Mouse (Mus musculus): ENCODE results near the gene Uba3.

Gene Uba3

DNA sequence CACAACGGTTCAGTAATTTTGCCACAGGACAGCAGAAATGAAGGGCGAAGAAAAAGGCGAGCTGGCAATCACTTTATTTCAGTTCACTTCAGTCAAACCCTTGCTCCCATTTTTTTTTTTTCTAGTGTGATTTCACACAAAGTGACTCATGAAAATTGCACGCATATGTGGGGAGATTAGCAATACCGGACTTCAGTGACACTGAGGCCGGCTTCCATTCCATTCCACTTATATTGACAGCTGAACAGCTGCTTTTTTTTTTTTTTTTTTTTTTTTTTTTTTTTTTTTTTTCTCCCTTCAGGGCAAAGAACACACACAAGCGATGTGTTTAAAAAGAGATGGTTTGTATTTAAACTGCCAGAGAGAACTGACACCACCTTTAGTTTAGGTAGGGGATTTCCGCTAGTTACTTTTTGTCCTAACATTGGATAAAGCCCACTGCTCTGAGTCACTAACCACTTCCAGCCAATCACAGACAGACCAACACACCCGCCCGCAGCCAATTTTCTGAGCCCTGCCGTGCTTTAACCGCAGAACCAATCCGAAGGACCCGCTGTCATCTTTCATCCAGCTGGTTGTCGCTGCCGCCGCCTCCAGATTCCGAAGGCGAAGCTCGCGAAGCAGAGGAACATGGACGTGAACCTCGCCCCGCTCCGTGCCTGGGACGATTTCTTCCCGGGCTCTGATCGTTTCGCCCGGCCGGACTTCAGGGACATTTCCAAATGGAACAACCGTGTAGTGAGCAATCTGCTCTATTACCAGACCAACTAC, 4.9 kb upstream of the Uba3 start, which contains the start of gene Arl6ip5:
Arl6ip5 (plus strand) TSS at position 499 of the 771 bp plus-strand sequence.
- DNase-seq (ENCODE audit: low read depth, low spot score): peak; percentile 91

- no peak for DNase-seq (ENCODE audit: low read depth, low spot score)
Observed at GRCm38 (mm10) chr6:97209751-97210150, 4.3 kb upstream of the Uba3 start.

GRCm38 (mm10) chr6:97209201-97209600, 3.8 kb upstream of the Uba3 start:
- no peak for DNase-seq (ENCODE audit: low read depth, low spot score)

DNA sequence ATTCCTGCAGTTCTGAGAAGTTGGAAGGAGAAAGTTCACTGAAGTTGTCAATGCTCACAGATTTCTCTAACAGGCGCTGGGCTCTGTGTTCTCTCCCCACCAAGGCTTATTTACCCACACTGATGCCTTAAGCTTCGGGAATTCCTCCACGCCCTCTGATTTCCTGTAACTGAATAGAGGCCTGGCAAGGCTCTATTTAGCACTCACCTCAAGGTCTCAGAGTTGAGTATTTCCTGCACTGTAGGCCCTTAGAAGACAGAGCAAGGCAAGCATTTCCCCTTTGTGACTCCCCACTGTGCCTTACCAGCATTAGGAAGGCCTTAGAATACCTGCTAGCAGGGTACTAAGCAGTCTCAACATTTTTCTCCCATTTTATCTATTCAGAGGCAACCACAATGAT, 3.0 kb upstream of the Uba3 start:
- no peak for DNase-seq (ENCODE audit: low read depth, low spot score)

DNA sequence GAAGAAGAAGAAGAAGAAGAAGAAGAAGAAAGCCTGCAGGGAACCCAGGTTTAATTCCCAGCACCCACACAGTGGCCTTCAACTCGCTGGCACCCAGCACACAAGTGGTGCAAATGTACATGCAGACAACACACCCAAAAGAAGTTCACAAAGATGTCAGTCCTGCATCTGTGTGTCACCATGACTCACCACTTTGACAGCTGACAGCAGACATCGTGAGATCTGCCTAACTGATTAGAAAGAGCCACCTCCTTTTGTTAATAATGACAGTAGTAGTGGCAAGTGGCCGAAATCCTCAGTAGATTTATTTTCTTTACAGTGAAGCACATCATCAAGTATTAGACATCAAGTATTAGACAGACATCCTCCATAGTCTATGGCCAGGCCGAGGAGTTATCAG, 1.6 kb upstream of the Uba3 start:
- no peak for DNase-seq (ENCODE audit: low read depth, low spot score)

GRCm38 (mm10) chr6:97204952-97205351, 495 bp downstream of the Uba3 start:
- DNase-seq (ENCODE audit: low read depth, low spot score): no peak

- DNase-seq (ENCODE audit: low read depth, low spot score): no peak
Observed at GRCm38 (mm10) chr6:97204252-97204869, 1.1 kb downstream of the Uba3 start.

DNA sequence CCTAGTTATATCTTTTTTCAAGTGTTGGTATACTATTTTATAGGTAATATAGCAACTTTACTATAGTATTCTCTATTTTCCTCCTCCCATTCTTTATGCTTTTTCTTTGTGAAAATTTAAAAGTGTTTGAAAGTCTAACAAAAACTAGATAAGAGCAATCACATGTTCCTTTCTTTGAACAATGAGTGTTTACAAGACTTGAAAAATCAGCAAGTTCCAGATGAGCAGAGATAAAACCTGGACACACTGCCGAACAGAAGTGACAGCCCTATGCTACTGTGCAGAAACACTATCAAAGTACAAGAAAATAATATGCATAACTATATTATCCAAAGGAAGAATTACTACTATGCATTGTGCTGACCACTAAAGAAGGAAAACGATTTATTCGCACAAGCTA, 3.0 kb downstream of the Uba3 start:
- DNase-seq (ENCODE audit: low read depth, low spot score): no peak

DNA sequence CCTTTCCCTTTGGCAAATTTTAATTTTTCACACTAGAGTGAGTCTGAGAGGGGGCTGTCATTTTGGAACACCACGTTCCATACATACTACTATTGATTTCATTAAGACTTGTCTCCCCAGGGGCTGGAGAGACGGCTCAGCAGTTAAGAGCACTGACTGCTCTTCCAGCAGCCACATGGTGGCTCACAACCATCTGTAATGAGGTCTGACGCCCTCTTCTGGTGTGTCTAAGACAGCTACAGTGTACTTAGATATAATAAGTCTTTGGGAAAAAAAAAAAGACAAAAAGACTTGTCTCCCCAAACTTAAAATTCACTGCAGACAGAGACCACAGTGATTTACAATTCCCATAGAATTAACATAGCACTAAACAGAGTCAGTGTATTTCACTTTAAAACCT, 5.0 kb downstream of the Uba3 start:
- no peak for DNase-seq (ENCODE audit: low read depth, low spot score)

DNA sequence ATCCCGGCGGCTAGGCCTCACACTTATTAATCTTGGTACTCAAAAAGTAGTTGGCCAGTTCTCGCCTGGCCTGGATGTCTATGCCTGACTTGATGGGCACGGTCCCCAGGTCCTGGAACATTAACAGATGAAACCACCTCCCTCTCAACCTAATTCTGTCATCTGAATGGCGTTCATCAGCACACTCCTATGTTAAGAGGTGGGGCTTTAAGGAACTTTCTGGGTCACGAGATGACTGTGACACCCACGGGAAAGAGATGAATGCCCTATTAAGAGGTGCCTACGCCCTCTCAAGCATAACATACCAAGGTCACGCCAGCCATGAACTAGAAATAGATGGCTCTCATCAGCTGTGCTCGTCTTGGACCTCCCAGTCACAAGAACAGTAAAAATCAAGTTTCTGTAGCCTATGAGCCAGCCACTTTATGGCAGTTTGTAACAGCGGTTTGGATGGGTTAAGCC, 26.0 kb downstream of the Uba3 start:
- DNase-seq (ENCODE audit: low read depth, low spot score): peak; percentile 61

DNA sequence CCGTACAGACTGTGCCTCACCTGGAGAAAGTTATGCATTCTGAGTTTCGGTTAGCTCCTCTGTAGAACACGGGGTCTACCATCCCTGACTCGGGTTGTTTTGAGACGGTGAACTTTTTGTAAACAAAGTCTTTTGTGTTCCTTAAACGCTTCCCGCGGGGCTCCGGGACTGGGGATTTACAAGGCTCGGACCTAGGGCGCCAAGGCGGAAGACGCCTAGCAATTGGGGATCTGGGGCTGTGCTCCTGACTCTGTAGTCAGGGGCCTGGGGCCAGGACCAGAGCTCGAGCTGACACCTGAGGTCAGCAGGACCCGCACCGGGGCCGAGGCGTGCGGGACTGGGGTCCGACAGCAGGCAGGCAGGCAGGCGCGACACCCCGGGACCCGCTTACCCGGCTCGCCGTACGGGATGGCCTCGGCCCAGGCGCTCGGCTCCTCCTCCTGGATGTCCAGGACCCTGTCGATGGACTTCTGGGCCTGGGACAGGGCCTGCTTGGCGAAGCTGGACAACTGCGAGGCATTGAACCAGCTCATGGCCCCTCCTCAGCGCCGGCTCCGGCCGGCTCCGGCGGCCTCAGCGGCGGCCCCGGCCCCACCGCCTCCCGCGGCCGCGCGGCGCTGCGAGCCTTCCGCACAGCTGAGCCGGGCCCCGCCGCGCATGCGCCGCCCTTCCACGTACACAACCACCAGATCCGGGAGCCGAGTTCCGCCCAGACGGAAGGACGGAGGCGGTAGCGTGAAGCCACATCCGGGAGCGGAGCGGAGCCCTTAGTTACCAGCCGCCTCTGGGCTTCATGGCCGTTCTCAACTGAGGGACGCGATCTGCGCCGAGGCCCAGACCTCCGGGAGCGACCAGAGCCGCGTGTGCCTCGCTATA, 26.7 kb downstream of the Uba3 start, which contains the start of gene Tmf1:
Tmf1 (minus strand) TSS at position 632 of the 876 bp plus-strand sequence.
- DNase-seq (ENCODE audit: low read depth, low spot score): peak; percentile 96

GRCm38 (mm10) chr6:97175716-97176115, 29.7 kb downstream of the Uba3 start:
- no peak for DNase-seq (ENCODE audit: low read depth, low spot score)

GRCm38 (mm10) chr6:97150156-97150555, 55.3 kb downstream of the Uba3 start:
- DNase-seq (ENCODE audit: low read depth, low spot score): no peak

GRCm38 (mm10) chr6:97149721-97150120, 55.7 kb downstream of the Uba3 start:
- no peak for DNase-seq (ENCODE audit: low read depth, low spot score)

- peak; percentile 58 for DNase-seq (ENCODE audit: low read depth, low spot score)
Observed at GRCm38 (mm10) chr6:97148383-97149251, 56.8 kb downstream of the Uba3 start, which contains the start of gene Eogt. Gene Eogt (minus strand): TSS chr6:97149182.

DNA sequence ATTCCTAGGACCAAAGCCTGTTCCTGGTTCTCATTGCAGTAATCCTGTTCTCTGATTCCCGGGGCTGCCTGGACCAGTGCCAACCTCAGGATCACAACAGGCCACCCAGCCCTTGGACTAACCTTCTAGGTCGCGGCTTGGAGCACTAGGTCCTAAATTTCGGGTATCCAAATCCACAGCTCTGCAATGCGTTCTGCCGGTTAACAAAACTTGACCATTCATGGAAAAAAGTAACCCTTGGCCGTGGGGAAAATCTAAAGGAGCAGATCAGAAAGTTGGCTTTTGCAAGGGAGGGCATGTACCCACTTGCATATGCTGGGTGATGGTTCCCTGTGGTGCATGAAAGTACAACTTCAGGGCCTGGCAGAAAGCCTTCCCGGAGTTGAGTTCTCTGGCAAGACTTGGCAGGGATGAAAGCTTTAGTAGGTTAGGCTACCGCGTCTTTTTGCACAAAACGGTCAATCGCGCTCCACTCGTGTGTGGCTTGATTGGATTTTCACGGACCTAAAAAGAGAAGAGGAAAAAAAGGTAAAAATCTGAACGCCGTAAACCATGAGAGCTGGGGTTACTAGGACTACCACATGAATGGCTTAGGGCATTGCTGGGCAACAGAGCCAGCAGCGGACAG, 57.6 kb downstream of the Uba3 start:
- DNase-seq (ENCODE audit: low read depth, low spot score): peak; percentile 28

DNA sequence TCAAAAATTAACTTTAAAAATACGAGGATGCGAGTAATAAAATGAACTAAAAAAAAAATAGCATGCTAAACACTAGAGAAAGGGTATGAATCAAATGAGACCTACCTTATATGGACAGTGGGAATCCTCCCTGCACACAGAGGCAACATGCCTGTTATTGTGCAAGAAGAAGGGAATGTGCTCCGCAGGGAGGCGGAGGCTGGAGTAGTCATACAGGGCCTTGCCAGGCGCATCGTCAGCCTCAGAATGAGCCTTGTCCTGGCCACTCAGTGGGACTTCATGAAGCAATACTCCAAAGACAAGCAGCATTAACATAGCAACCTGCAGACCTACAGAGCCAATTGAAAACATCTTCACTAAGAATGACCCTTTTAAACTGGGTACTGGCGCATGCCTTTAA, 60.3 kb downstream of the Uba3 start:
- DNase-seq (ENCODE audit: low read depth, low spot score): no peak

GRCm38 (mm10) chr6:97144359-97144758, 61.1 kb downstream of the Uba3 start:
- DNase-seq (ENCODE audit: low read depth, low spot score): peak; percentile 50

GRCm38 (mm10) chr6:97142611-97143010, 62.8 kb downstream of the Uba3 start:
- DNase-seq (ENCODE audit: low read depth, low spot score): no peak

GRCm38 (mm10) chr6:97141811-97142210, 63.6 kb downstream of the Uba3 start:
- no peak for DNase-seq (ENCODE audit: low read depth, low spot score)

All from mesoderm, embryonic 11.5 days (tissue).